Mouse (Mus musculus) left cerebral cortex, postnatal 14 days (tissue): ENCODE measurements around the gene Gm12117. TPM values are rescaled to one million over a fixed set of nuclear protein-coding genes. Genes with fewer than 3 reads are reported as not detected.
A peak's percentile ranks its signal among the peaks of the same experiment; 100 is the strongest.

ENCODE experiments used
- DNase-seq, 2 experiments: peaks; one replicate each; pipeline ENCODE4 v3.0.0; 2021 to 2022; ENCODE audit warnings: low spot score in 2 of 2, mixed read lengths in 1 of 2
- intact Hi-C: fragments of 180-260 bp; cut with DNase I; formaldehyde crosslinking; loops from one replicate; pipeline ENCODE4 v1.15.1; 2025
- long read RNA-seq, 2 experiments: library from polyadenylated mRNA; stranded (forward); transcript quantifications; one replicate each; pipeline ENCODE4 v2.0.0; 2021
- total RNA-seq, 2 experiments: library from RNA; stranded (reverse); gene quantifications; 2 replicates each; pipeline ENCODE4 v1.2.3; 2021

The Gm12117 gene
- not detected for total RNA-seq
- long read RNA-seq, experiment 1, result 0 reads
- long read RNA-seq, experiment 2, result 0 reads

DNA sequence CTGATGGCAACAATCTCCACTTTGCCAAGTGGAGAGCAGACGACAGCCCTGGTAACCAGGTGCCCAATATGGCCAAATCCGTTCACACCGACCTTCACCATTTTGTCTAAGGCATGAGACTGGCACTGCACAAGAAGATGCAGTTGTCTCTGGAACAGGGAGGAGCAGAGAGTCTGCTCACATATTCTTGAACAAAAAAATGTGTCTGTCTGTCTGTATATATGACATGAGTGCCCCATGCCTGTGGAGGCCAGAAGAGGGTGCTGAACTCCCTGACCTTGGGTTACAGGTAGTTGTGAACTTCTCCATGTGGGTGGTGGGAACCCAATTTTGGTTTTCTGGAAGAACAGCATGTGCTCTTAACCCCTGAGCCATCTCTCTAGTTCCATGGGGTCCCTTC lies at the start of gene Gm12117:
Gene Gm12117 (minus strand): TSS at position 101 of the 400 bp plus-strand sequence.
- no peak for DNase-seq
- intact Hi-C loops, result no loop called here

DNA sequence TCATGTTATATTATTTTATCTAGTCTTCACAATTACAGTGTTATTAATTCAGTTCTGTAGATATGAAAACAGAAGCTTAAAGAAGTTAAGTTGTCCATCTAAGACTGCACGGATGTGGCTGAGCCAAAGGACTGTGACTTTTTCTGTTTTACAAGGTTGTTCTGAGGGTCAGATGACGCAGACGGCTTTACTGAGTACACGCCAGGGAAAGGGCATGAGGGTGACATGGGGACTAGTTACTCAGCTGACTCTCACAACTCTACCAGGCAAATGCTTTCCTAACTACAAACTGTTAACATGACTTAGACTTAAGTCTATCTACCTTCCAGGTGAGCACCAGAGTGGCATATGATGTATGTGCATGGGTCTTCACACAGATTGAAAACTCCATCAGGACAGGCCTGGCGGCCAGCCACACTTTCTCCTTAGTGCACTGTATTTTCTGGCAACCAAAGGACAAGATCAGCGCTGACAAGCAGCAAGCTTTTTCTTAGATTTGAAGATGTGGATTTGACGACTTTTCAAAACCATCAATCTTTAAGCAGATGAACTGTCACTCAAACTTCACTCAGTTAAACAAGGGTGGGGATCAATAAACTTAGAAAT lies 42.6 kb upstream of the Gm12117 start:
- intact Hi-C loops, result no loop called here
- DNase-seq, result no peak

DNA sequence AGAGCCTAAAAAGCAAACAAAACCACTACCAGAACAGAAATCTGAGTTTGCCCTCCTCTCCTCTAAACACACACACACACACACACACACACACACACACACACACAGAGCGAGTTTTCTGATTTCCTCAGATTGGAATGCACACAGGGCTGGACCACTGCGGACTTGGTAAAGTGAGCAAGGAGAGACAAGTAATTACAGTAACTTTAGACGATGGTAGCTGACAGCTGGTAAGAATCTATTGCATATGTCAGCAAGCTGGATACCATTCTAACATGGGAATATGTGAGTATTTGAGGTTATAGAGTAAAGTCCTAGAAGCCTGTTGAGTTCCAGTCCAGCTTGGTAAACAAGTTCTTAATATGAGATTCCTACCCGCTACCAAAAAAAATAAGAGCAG lies 33.0 kb upstream of the Gm12117 start:
- intact Hi-C loops, result no loop called here
- DNase-seq, result no peak

DNA sequence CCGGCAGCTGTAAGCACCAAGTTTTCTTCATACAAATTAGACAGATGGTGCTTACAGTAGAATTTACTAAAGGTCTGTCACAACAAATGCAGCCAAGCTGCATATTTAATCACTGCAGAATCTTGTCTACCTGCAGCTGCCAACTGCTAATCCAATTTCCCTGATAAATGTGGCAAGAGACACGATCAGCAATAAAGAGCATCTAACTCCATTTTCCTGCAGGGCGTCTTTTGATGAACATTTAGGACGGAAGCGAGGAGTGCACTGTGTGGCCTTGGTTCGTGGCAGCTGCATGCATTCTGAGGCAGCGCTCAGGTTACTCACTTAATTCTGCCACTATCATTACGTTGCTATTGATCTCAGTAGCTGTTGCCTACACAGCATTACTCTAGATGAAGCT lies 24.3 kb upstream of the Gm12117 start:
- intact Hi-C loops, result loop anchor here (5.0 kb wide), 1 partner anchor 241 kb away; no protein-coding TSS in a partner anchor
- no peak for DNase-seq

DNA sequence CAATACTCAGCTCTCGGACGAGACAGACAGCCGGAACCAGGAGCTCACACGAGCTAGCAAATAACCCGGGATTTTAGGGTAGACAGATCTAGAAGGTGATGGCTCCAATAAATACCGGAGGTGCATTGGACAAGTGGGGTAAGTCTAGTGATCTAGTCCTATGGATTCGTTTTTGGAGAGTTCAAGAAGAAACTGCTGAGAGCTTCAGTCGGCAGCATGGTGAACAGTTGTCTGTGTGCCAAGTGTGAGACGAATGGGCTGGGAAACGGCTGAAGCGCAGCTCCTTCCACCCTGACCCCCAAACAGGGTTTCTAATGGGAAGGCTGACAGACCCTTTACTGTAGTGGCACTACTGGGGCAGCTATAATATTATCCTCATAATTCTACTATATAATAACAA lies 22.8 kb upstream of the Gm12117 start:
- no peak for DNase-seq
- intact Hi-C loops, result loop anchor here (5.0 kb wide), 2 partner anchors 122 to 423 kb away; no protein-coding TSS in a partner anchor

DNA sequence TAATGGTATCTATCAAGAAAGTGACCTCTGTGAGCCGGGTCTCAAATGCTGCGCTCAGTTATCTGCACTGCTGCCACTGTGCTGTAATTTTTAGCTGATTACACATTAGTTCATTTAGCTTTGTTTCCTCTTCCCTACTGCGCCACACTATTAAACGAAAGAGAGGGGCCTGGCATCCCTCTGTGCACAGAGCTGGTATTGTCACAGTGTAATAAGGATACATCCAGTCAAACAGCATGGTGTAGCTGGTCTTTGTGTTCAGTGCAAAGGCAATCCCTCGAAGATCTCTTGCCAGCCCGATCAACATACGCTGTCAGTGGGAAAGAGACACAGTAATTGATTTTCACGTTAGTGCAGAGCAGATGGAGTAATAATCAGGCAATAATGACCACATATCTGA lies 20.6 kb upstream of the Gm12117 start:
- intact Hi-C loops, result loop anchor here (5.0 kb wide), 2 partner anchors 120 to 425 kb away; no protein-coding TSS in a partner anchor
- no peak for DNase-seq

DNA sequence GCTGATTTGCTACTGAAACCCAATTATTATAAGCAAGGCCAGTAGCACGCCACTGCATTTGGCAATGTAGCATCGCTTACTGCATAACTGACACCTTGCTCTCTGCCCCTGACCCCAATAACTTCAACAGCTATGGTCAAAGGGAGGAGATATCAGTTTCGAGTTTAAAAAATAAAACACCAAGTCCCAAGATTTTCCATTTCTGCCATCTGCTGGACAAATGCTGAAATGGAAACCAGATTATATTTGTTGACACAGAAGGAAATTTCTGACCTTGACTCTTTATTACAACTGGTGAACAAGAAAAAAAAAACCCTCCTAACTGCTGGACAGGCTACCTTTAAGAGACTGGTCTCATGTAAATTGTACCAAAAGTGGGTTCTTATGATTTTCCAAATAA lies 18.9 kb upstream of the Gm12117 start:
- intact Hi-C loops, result loop anchor here (5.0 kb wide), 2 partner anchors 118 to 427 kb away; no protein-coding TSS in a partner anchor
- DNase-seq, result peak in 1 of 2 experiments; percentile 12

DNA sequence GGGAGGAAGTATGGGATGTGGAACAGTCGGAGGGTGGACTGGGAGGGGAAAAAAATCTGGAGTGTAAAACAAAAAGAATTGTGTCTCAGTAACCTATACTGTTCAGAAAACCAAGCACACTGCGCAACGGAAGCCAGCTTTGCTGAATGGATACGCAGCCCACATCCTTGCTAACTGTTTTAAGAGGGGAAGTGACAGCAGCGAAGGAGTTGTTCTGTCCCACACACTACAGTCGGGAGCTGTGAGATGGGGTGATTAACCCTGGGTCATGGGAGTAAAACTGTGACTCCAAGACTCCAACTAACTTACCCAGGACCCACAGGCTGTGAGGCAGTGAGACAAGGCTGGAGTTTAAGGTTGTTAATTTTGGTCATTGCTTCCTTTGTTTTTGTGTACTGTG lies 17.5 kb upstream of the Gm12117 start:
- DNase-seq, result no peak
- intact Hi-C loops, result no loop called here

DNA sequence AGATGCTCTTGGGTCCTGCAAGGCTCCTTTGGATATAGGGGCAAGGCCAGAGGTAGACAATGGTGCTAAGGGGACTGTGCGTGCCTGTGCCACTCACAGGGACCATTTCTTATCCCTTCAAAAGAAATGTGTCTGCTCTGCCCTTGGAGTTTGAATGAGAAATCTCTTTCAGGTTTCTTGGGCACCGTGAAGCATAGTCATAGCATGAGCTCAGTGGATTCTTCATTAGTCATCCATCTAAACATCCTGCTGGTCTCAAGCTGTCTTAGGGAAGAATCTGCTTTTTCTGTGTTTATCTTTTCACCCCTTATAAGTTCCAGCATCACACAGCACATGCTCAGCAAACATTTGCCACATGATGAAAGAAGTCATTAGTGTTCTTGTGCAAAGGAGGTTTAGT lies 2.0 kb upstream of the Gm12117 start:
- DNase-seq, result no peak
- intact Hi-C loops, result no loop called here

DNA sequence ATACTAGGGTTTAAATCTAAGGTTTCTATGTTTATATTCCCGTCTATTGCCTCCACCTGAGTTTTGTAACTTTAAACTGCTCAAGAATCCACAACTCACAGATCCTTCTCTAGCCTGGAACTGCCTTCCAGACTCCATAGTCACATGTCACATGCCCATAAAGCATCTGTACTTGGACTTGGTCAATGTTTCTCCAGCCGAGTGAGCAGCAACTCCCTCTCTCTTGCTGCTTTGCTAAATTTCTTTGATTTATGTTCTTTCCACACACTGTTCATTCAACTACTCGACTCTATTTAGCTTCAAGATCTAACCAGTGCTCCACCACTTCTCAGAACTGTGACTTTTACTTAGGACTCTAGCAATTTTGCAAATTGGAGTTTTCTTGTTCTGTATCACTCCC lies 1.7 kb downstream of the Gm12117 start:
- intact Hi-C loops, result no loop called here

DNA sequence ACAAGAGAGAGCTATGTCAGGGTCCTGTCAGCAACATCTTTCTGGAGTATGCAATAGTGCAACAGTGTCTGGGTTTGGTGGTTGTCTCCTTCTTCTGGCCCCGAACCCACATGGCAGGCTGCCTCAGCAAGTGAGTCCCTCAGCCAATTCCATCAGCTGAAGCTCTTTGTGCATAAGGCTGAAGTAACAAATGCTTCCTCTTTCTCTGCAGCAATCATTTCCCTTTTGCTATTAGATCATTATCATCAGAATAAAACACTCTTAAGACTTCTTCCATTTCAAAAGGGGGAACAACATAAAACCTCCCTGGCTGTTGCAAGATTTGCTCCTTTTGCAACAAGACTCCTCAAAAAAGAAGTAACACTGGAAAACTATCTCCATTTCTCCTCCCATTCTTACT lies 2.2 kb downstream of the Gm12117 start:
- no peak for DNase-seq
- intact Hi-C loops, result no loop called here

More for the DNA sequence above, 1.7 kb downstream of the Gm12117 start:
- DNase-seq, result no peak

DNA sequence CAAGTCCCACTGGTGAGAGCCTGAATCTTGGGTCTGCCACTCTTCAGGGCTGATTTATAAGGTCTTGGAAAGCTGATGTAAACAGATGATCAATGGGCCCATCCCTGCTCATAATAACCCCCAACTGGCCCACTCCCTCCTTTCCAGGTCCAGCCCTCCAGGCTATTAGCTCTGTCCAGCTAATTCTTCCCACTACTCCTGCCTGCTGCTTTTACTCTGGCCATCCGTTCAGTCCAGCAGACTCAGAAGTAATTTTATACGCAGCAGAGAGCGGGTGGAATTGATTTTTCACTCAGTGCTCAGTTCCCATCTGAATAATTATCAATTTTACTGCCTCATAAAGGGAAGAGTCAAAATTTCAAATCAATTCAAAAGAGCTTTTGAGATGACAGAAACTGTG lies 36.2 kb downstream of the Gm12117 start:
- no peak for DNase-seq

DNA sequence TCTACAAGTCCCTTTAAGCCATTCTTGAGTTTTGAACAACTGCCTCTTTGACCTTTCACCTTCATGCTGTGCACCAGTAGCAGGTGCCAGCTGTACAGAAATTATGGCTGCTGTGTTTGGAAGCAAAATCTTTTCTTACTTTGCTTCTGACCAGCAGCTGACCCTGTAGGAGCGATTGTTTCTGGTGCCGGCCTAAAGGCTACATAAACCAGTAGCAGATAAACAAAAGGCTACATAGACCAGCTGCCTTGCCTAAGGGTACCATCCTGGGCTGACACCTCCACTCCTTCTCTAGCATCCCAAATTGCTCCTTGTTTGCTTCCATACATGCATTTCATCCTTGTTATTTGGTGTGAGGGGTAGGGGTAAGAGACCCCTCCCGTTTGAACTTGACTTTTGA lies 42.4 kb downstream of the Gm12117 start:
- intact Hi-C loops, result no loop called here
- no peak for DNase-seq

More for the DNA sequence above, 36.2 kb downstream of the Gm12117 start:
- intact Hi-C loops, result no loop called here

DNA sequence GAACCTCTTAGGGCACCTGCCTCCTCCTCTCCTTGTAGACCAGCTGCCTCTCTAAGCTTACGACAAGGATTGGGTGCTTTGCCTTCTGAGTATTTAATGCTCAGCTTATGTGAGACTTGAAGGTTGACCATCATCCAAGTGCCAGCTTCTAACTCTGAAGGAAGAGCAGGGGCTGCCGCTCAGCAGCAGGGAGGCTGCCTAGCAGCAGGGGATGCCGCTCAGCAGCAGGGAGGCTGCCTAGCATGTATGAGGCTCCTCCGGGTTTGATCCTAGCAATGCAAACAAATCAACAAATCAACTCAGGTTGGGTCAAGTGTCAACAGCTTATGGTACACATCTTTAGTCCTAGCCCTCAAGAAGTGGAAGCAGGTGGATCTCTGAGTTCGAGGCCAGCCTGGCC lies 44.5 kb downstream of the Gm12117 start:
- no peak for DNase-seq
- intact Hi-C loops, result no loop called here

DNA sequence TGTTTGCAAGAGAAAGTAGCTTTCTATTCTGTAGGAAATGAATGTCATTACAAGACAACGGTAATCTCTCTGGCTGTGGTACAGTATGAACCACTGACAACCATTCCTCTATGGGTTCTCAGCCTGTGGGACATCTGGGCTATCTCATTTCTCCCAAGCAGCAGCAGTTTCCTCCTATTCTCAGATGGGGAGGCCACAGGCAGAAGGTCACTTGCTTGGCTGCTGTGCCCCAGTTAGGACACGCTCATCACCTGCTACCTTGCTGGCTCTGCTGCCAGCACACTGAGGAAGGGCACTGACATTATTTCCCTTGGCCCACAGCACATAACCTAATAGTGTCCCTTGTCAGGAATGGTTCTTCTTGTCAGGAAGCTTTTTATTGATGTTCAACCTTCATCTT lies 48.4 kb downstream of the Gm12117 start:
- intact Hi-C loops, result no loop called here
- DNase-seq, result no peak

DNA sequence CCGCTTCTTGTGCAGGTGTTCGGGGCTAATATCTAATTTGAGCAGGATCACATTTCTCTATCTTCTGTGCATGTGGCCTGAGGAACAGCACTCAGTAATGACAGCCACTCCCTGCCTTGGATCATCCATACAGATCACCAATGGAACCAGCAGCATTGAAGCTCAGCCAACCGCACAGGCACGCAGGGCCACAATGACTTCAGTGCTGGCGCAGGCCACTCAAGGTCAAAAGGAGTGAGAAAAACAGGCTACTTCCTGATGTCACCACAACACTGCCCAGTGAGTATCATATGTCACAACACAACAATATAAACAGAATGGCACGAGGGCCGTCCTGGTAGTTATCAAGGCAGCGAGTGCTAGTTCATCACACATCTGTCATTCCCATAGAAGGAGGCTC lies 50.0 kb downstream of the Gm12117 start:
- intact Hi-C loops, result no loop called here
- DNase-seq, result no peak

Other genes starting within 250 kb of the Gm12117 start
- 1 to 10 TPM; 2.5 to 3.7 TPM for gene Fgf18, start 129.3 kb downstream of the Gm12117 start, total RNA-seq
- 100 to 1,000 TPM; 157 to 166 TPM for gene Npm1, start 113.5 kb downstream of the Gm12117 start, total RNA-seq
- not detected for gene Tlx3, start 73.1 kb downstream of the Gm12117 start, total RNA-seq
- 1 to 10 TPM; 6.9 to 9.4 TPM for gene Ranbp17, start 237.0 kb upstream of the Gm12117 start, total RNA-seq